Mouse (Mus musculus): ENCODE data around the gene Gpc1. TPM values are rescaled to one million over a fixed set of nuclear protein-coding genes. Genes with fewer than 3 reads are reported as not detected.

Gpc1 gene
- polyA plus RNA-seq, 1 experiment from 2014 or later: 49.7 TPM

GRCm38 (mm10) chr1:92903627-92904026 is 72.2 kb downstream of the Gpc1 start:
- H3K36me3 ChIP-seq (ENCODE audit: control insufficient read depth, insufficient read depth, low read length): no peaks in the 10 kb centered on the region
- H3K27me3 ChIP-seq (ENCODE audit: control insufficient read depth, insufficient read depth, low read length): no peaks in the 10 kb centered on the region
- no peak overlapping the region for H3K4me2 ChIP-seq (replicated peaks; ENCODE audit: low read depth, low read length)
- no peak overlapping the region for H3K27ac ChIP-seq (ENCODE audit: low read length)
- H3K9me3 ChIP-seq (ENCODE audit: control insufficient read depth, low read depth, low read length): no peaks in the 10 kb centered on the region
- WGBS: 80% methylated on average over 4 of the region's 4 CpGs
- H3K4me3 ChIP-seq (ENCODE audit: low read depth, low read length): no peak overlapping the region
- no peak overlapping the region for H3K9ac ChIP-seq (replicated peaks; ENCODE audit: low read depth, low read length)
- H3K4me1 ChIP-seq (ENCODE audit: control insufficient read depth, insufficient read depth, low read length): peaks cover 7% of the 10 kb centered on the region; the same call in 1 of the 2 replicates
- ATAC-seq (ENCODE audit: insufficient number of reproducible peaks, insufficient read depth, low FRiP score, low read depth): no peak

- ATAC-seq (ENCODE audit: insufficient number of reproducible peaks, insufficient read depth, low FRiP score, low read depth): no peak
- Histone ChIP-seq H3K36me3 (ENCODE audit: control insufficient read depth, insufficient read depth, low read length) (no peaks in the 10 kb centered on the region), H3K4me2 (replicated peaks; ENCODE audit: low read depth, low read length) (no peak overlapping the region), H3K9me3 (ENCODE audit: control insufficient read depth, low read depth, low read length) (no peaks in the 10 kb centered on the region), H3K4me1 (ENCODE audit: control insufficient read depth, insufficient read depth, low read length) (peaks cover 15% of the 10 kb centered on the region), H3K27me3 (ENCODE audit: control insufficient read depth, insufficient read depth, low read length) (no peaks in the 10 kb centered on the region), H3K9ac (replicated peaks; ENCODE audit: low read depth, low read length) (no peak overlapping the region), H3K4me3 (ENCODE audit: low read depth, low read length) (no peak overlapping the region), H3K27ac (ENCODE audit: low read length) (no peak overlapping the region)
- WGBS: 90% methylated on average over 2 of the region's 2 CpGs
These were observed 74.4 kb downstream of the Gpc1 start for GRCm38 (mm10) chr1:92905703-92906310.

GRCm38 (mm10) chr1:92906779-92907631 is 75.6 kb downstream of the Gpc1 start, which contains the start of gene Dusp28:
Dusp28 (plus strand) TSS chr1:92906981.
- Histone ChIP-seq H3K4me2 (replicated peaks; ENCODE audit: low read depth, low read length) (peak within 1 kb of the TSS; percentile 63), H3K9me3 (ENCODE audit: control insufficient read depth, low read depth, low read length) (no peaks in the 10 kb centered on the region), H3K4me1 (ENCODE audit: control insufficient read depth, insufficient read depth, low read length) (peaks cover 22% of the 10 kb centered on the region), H3K4me3 (ENCODE audit: low read depth, low read length) (peak within 1 kb of the TSS; percentile 70), H3K9ac (replicated peaks; ENCODE audit: low read depth, low read length) (peak within 1 kb of the TSS; percentile 41), H3K36me3 (ENCODE audit: control insufficient read depth, insufficient read depth, low read length) (no peaks in the 10 kb centered on the region), H3K27ac (ENCODE audit: low read length) (peak within 1 kb of the TSS; percentile 69), H3K27me3 (ENCODE audit: control insufficient read depth, insufficient read depth, low read length) (no peaks in the 10 kb centered on the region)
- ATAC-seq (ENCODE audit: insufficient number of reproducible peaks, insufficient read depth, low FRiP score, low read depth): peak; percentile 93
- WGBS: under 1% methylated on average over 81 of the region's 81 CpGs

- H3K9me3 ChIP-seq (ENCODE audit: control insufficient read depth, low read depth, low read length): no peaks in the 10 kb centered on the region
- no peaks in the 10 kb centered on the region for H3K27me3 ChIP-seq (ENCODE audit: control insufficient read depth, insufficient read depth, low read length)
- no peaks in the 10 kb centered on the region for H3K36me3 ChIP-seq (ENCODE audit: control insufficient read depth, insufficient read depth, low read length)
- ATAC-seq (ENCODE audit: insufficient number of reproducible peaks, insufficient read depth, low FRiP score, low read depth): no peak
- peak overlapping the region; percentile 70 for H3K4me3 ChIP-seq (ENCODE audit: low read depth, low read length)
- peak overlapping the region; percentile 61; the same call in 1 of the 2 replicates for H3K27ac ChIP-seq (ENCODE audit: low read length)
- peak overlapping the region; percentile 63 for H3K4me2 ChIP-seq (replicated peaks; ENCODE audit: low read depth, low read length)
- WGBS: 45% methylated on average over 20 of the region's 20 CpGs
- peak overlapping the region; percentile 18 for H3K9ac ChIP-seq (replicated peaks; ENCODE audit: low read depth, low read length)
- peaks cover 29% of the 10 kb centered on the region for H3K4me1 ChIP-seq (ENCODE audit: control insufficient read depth, insufficient read depth, low read length)
These were observed 76.4 kb downstream of the Gpc1 start for GRCm38 (mm10) chr1:92907632-92908360.

- Histone ChIP-seq H3K4me1 (ENCODE audit: control insufficient read depth, insufficient read depth, low read length) (peaks cover 26% of the 10 kb centered on the region), H3K27ac (ENCODE audit: low read length) (no peak overlapping the region), H3K27me3 (ENCODE audit: control insufficient read depth, insufficient read depth, low read length) (no peaks in the 10 kb centered on the region), H3K9me3 (ENCODE audit: control insufficient read depth, low read depth, low read length) (no peaks in the 10 kb centered on the region), H3K36me3 (ENCODE audit: control insufficient read depth, insufficient read depth, low read length) (no peaks in the 10 kb centered on the region), H3K9ac (replicated peaks; ENCODE audit: low read depth, low read length) (no peak overlapping the region), H3K4me2 (replicated peaks; ENCODE audit: low read depth, low read length) (no peak overlapping the region), H3K4me3 (ENCODE audit: low read depth, low read length) (no peak overlapping the region)
- no peak for ATAC-seq (ENCODE audit: insufficient number of reproducible peaks, insufficient read depth, low FRiP score, low read depth)
- WGBS: 95% methylated on average over 3 of the region's 3 CpGs
These were observed 77.2 kb downstream of the Gpc1 start for GRCm38 (mm10) chr1:92908664-92909063.

GRCm38 (mm10) chr1:92909068-92909467 is 77.6 kb downstream of the Gpc1 start:
- H3K36me3 ChIP-seq (ENCODE audit: control insufficient read depth, insufficient read depth, low read length): peaks cover 2% of the 10 kb centered on the region; the same call in 1 of the 2 replicates
- no peak overlapping the region for H3K9ac ChIP-seq (replicated peaks; ENCODE audit: low read depth, low read length)
- no peaks in the 10 kb centered on the region for H3K27me3 ChIP-seq (ENCODE audit: control insufficient read depth, insufficient read depth, low read length)
- H3K4me1 ChIP-seq (ENCODE audit: control insufficient read depth, insufficient read depth, low read length): peaks cover 26% of the 10 kb centered on the region
- no peaks in the 10 kb centered on the region for H3K9me3 ChIP-seq (ENCODE audit: control insufficient read depth, low read depth, low read length)
- ATAC-seq (ENCODE audit: insufficient number of reproducible peaks, insufficient read depth, low FRiP score, low read depth): no peak
- no peak overlapping the region for H3K27ac ChIP-seq (ENCODE audit: low read length)
- WGBS: 62% methylated on average over 4 of the region's 4 CpGs
- no peak overlapping the region for H3K4me3 ChIP-seq (ENCODE audit: low read depth, low read length)
- H3K4me2 ChIP-seq (replicated peaks; ENCODE audit: low read depth, low read length): no peak overlapping the region

MicroRNAs encoded within 50 kb of the gene (microRNA counts, 519-probe panel; counts per million panel counts)
- microRNA mmu-miR-149: 3,692 counts per million, percentile 74 among the panel's probes with 10 or more counts

Small RNA genes within 50 kb of the gene (microRNA-seq; reads per million reads assigned to microRNA genes)
- 4,699 reads per million, percentile 87 among the genes with 10 or more reads in this experiment for gene Mir149

Other genes starting within 250 kb of the Gpc1 start
- gene Olfr1412, start 245.9 kb upstream of the Gpc1 start, polyA plus RNA-seq (2014; fragmentation: Nextera tagmentation; extraction: Ambion mirVana): not detected in 2 replicates
- gene Olfr1411, start 237.2 kb upstream of the Gpc1 start, polyA plus RNA-seq (2014; fragmentation: Nextera tagmentation; extraction: Ambion mirVana): not detected in 2 replicates
- not detected in 2 replicates for gene Olfr1410, start 225.9 kb upstream of the Gpc1 start, polyA plus RNA-seq (2014; fragmentation: Nextera tagmentation; extraction: Ambion mirVana)
- not detected in 2 replicates for gene Olfr12, start 213.9 kb upstream of the Gpc1 start, polyA plus RNA-seq (2014; fragmentation: Nextera tagmentation; extraction: Ambion mirVana)
- 406 and 457 TPM in 2 replicates for gene Cops9, start 189.7 kb upstream of the Gpc1 start, polyA plus RNA-seq (2014; fragmentation: Nextera tagmentation; extraction: Ambion mirVana)
- 0.14 TPM in 1 of 2 replicates, not detected in the other for gene Otos, start 182.8 kb upstream of the Gpc1 start, polyA plus RNA-seq (2014; fragmentation: Nextera tagmentation; extraction: Ambion mirVana)
- 1.1 and 1.2 TPM in 2 replicates for gene Ankmy1, start 71.3 kb downstream of the Gpc1 start, polyA plus RNA-seq (2014; fragmentation: Nextera tagmentation; extraction: Ambion mirVana)
- gene Dusp28, start 75.3 kb downstream of the Gpc1 start, polyA plus RNA-seq (2014; fragmentation: Nextera tagmentation; extraction: Ambion mirVana): 9.6 and 12.1 TPM in 2 replicates
- gene Rnpepl1, start 79.1 kb downstream of the Gpc1 start, polyA plus RNA-seq (2014; fragmentation: Nextera tagmentation; extraction: Ambion mirVana): 29.4 and 29.7 TPM in 2 replicates
- 28.3 and 30.4 TPM in 2 replicates for gene Capn10, start 102.7 kb downstream of the Gpc1 start, polyA plus RNA-seq (2014; fragmentation: Nextera tagmentation; extraction: Ambion mirVana)
- 7.7 and 9.5 TPM in 2 replicates for gene Gpr35, start 119.2 kb downstream of the Gpc1 start, polyA plus RNA-seq (2014; fragmentation: Nextera tagmentation; extraction: Ambion mirVana)
- gene Aqp12, start 174.7 kb downstream of the Gpc1 start, polyA plus RNA-seq (2014; fragmentation: Nextera tagmentation; extraction: Ambion mirVana): not detected in 2 replicates